Mouse (Mus musculus) heart, postnatal 36 days (tissue): ENCODE data around the gene Pde9a. TPM values are rescaled to one million over a fixed set of nuclear protein-coding genes. Genes with fewer than 3 reads are reported as not detected.
A peak's percentile ranks its signal among the peaks of the same experiment; 100 is the strongest.
"Not testable (repeated sequence)": the region's sequence is repeated elsewhere in the genome, so short reads cannot be mapped to it uniquely, and the experiment has no call there.

Experiments
- DNase-seq, 2 experiments: peaks; one replicate each; pipeline ENCODE4 v3.0.0; 2021 to 2022
- intact Hi-C: fragments of 180-260 bp; cut with DNase I; formaldehyde crosslinking; loops from one replicate; pipeline ENCODE4 v1.15.1; 2025
- total RNA-seq, 2 experiments: library from RNA; stranded (reverse); gene quantifications; 2 replicates each; pipeline ENCODE4 v1.2.3; 2021

Gene Pde9a
- 1 to 10 TPM; 5.2 to 6.1 TPM for total RNA-seq

DNA sequence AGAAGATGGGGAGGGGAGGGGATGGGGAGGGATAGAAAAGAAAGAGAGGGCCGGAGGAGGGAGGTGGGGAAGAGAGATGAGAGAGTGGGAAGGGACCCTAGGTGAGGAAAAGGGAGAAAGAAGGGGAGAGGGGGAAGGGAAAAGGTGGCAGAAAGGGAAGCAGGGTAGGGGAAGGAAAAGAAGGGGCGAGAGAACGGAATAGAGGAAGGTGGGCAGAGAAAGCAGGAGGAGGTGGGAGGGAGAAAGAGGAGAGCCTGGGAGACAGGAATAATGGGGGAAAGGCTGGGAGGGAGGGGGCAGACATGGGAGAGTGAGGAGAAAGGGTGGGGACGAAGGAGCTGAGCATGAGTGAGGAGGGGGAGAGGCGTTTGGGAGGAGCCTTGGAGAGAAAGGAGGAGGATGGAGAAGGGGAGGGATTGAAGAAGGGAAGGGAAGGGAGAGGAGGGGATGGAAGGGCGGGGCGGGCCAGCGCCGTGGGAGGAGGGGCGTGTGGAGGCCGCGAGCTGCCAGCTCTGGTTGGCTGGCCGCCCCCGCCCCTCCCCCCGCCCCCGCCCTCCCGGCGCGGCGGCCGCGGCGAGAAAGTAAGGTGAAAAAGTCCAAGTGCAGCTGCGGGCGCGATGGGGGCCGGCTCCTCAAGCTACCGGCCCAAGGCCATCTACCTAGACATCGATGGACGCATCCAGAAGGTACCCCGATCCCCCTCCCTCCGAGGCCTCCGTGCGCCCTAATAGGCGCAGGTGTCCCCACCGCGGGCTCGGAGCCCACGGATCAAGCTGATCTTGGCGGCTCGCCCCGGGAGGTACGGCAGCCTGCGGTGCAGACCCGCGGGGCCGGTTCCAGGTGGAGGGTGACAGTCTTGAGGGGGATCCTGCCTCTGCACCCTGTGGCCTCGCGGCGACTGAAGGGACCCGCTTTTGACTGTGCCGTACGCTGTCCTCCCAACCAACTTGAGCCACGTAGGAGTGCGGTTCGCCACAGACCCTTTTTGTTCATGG lies at the start of gene Pde9a:
Gene Pde9a (plus strand): TSS at position 540 of the 995 bp plus-strand sequence.
- DNase-seq = peak; percentile 61 to 62
- intact Hi-C loops = loop anchor here (1.0 to 5.0 kb wide), 3 partner anchors 19 to 59 kb away; no protein-coding TSS in a partner anchor

DNA sequence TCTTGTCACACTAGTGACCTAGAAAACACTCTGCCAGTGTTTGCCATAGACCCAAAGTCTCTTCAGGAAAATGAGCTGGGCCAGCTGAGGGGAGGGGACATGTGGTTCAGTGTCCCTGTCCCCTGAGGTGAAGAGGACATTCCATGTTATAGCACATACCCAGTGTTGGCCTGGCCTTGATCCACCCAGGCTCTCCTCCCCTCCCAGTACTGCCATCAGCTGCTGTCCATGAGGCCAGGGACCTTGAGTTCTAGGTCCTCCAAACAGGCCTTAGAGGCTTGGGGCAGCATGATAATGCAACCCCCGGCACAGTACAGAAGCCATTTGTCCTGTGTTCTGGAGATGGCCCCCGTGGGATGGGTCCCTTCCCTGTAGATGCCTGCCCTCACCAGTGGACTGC lies 46.2 kb upstream of the Pde9a start:
- no peak for DNase-seq
- intact Hi-C loops = no loop called here

DNA sequence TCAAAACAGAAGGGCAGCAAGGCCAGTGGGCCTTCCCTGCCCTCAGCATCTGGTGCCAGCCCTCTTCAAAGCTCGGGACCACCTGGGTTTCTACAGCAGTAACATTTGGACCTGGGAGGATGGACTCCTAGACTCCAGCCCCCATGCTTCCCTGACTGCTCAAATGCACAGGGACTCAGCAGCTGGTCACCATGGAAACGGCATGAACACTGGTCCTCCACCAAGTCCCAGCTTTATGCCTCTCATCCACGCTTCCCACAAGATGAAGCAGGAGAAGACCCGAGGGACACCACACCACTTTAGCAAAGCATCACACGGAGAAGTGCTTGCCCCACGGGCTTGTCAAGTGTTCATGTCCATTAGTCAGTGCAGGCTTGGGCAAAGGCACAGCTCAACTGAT lies 43.8 kb upstream of the Pde9a start:
- intact Hi-C loops = no loop called here
- DNase-seq = no peak

DNA sequence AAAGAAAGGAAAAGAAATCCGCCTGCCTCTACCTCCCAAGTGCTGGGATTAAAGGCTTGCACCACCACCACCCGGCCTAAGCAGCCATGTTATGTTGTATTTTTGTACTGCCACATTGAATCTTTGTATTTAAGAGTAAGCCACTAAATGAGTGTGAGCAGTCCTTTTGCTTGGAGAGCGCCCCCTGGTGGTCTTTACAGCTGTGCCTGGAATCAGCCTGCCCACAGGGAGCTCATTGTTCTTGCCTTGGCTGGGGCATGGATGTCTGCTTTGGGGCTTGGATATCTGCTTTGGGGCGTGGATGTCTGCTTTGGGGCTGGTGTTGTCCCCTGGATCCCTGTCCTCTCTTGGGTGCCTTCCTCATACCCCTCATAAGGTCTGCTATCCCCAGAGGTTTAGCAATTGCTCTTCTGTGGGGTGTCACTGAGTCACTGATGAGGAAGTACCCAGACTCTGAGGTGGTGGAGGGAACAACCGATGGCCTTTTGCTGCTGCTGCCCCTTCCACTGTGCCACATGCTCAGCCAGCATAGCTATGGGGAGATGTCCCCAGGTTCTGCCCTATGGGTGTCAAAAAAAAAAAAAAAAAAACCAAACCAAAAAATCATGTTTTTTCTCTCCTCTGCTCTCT lies 41.7 kb upstream of the Pde9a start:
- intact Hi-C loops = loop anchor here (1.0 kb wide), 1 partner anchor 90 kb away; no protein-coding TSS in a partner anchor
- peak; percentile 70 to 83 for DNase-seq

DNA sequence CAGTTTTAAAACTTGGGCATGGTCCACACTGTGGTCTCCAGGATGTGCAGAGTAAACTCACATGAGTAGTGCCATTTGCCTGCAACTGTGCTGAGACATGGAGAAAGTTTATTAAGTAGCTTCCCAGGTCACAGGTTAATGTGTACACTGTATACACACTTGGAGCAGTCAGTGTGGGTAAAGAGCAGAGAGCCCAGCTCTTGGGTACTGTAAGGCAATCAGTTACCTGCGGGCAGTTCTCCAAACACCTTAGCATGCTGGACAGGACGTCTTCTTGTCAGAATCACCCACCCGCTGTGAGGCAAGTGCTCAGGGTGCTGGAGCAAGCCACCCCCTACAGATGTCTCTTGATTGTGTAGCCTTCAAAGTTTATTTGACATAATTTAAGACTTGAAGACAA lies 41.2 kb upstream of the Pde9a start:
- intact Hi-C loops = loop anchor here (1.0 kb wide), 1 partner anchor 91 kb away; no protein-coding TSS in a partner anchor
- no peak for DNase-seq

DNA sequence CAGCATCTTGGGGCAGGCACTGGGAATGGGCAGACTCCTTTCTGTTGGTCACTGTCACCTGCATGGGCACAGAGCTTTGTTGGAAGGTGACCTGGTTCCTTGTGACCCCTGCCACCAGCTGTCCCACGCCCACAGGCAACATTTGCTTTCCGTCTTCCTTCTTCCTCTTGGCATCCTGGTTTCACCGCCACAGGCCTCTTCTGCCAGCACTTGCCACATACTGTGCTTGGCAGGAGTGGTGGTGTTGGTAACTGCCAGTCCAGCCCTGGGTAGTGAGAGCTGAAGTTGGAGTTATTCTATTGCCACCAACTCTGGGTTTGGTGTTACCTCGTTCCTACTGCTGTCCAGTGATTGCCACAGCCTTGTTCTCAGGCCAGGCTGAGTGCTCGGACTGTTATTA lies 37.9 kb upstream of the Pde9a start:
- DNase-seq = no peak
- intact Hi-C loops = no loop called here

DNA sequence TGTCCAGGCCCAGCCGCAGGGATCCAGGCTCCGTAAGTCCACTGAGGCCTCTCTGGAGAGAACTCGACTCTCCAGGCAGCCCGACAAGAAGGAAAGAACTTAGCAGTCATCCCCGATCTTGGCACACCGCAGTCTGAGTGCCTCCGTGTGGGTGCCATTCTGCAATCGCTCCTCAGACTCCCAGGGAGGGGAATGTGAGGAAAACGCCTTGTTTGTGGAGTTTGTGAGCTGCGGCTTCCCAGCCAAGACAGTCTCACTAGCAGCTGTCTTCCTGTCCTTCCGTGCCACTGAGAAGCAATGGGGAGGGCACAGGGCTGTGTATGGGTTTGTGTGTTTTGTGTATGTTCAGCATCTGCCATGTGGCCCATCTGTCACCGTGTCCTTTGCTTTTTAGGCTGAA lies 36.6 kb upstream of the Pde9a start:
- intact Hi-C loops = no loop called here
- no peak for DNase-seq

DNA sequence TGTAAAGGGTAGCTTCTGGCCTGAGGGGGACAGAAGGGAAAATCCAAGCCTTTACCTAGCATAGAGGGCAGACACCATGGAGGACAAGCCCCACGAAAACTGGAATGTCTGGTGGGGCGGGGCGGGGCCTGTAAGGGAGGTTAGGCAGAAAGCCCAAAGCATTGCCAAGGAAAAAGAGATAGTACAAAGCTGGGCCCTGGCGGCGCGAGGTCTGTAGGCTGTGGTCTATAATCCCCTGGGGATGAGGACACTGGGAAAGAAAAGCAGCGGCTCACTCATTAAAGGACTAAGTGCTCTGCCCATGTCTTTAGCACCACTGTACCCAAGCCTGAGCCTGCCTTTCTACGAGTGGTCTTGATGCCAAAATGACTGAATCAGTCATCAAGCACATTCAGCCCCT lies 34.0 kb upstream of the Pde9a start:
- DNase-seq = no peak
- intact Hi-C loops = no loop called here

DNA sequence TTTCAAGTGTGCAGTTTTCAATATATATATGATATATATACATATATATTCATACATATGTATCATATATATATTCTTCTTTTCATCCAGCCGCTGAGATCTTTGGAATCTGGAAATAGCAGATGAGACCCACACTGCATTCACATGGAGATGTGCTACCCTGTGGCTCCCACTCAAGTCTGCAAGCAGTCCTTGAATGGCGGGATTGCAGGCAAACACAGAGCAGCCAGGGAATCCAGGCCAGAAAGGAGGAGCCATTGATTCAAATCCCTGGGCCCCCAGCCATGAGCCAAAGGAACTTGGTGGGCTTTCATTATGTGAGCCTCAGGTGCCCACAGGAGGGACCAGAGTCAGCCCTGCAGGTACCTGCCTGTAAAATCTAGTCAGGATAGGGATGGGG lies 32.8 kb upstream of the Pde9a start:
- intact Hi-C loops = no loop called here

DNA sequence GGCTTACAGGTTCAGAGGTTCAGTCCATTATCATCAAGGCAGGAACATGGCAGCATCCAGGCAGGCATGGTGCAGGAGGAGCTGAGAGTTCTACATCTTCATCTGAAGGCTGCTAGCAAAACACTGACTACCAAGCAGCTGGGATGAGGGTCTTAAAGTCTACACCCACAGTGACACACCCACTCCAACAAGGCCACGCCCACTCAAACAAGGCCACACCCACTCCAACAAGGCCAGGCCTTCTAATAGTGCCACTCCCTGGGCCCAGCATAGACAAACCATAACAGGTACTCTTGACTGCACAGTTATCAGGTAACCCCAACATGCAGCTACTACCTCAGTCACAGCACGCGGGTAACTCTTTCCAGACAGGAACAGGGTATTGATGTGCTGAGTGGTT lies 31.3 kb upstream of the Pde9a start:
- intact Hi-C loops, DNase-seq: not testable (repeated sequence)

More for the DNA sequence above, 32.8 kb upstream of the Pde9a start:
- DNase-seq = no peak

DNA sequence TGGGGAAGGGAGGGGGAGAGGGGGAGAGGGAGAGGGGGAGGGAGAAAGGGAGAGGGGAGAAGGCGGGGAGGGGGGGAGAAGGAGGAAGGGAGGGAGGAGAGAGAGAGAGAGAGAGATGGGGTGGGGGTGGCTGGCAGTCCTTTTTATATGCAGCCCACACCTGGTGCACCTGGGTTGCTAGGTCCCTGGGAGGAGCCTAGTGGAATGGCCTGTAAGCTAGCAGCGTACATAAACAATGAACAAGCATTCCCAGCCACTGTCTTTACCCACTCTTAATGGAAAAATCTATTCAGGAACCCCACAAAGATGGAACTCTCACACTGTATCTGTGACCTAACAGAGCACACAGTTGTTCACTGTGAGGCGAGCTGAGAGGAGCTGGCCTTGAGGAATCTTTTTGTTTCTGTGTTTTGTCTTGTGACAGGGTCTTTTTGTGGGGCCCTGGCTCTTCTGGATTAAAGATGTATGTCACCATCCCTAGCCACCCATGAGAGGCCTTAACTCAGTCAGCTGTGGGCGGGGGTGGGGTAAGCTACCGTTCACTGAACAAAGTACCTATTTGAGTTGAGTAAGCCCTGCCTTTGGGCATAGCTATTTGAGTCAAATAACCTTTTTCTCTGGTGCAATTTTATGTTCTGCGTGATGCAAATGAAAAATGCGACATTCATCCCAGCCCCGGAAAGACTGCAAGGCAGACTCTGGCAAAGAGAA lies 30.1 kb upstream of the Pde9a start:
- intact Hi-C loops = no loop called here
- no peak for DNase-seq

DNA sequence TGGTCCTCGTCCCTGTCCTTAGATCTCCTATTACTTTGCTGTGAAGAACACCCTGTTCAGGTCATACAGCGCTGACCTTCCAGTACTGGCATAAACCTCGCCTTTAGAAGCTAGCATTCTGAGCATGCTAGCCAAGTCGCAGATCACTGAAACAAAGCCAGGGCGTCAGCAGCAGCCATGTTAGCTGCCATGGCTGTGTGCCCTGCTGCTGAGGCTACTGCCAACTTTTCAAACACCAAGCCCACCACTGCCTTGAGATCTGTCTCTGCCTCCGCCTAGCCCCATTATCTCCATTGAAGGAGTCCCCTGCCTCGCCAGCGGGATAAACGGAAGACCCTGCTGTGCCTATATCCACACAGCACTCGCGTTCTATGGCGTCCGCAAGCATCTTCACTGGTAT lies 25.4 kb upstream of the Pde9a start:
- DNase-seq = no peak
- intact Hi-C loops = no loop called here

DNA sequence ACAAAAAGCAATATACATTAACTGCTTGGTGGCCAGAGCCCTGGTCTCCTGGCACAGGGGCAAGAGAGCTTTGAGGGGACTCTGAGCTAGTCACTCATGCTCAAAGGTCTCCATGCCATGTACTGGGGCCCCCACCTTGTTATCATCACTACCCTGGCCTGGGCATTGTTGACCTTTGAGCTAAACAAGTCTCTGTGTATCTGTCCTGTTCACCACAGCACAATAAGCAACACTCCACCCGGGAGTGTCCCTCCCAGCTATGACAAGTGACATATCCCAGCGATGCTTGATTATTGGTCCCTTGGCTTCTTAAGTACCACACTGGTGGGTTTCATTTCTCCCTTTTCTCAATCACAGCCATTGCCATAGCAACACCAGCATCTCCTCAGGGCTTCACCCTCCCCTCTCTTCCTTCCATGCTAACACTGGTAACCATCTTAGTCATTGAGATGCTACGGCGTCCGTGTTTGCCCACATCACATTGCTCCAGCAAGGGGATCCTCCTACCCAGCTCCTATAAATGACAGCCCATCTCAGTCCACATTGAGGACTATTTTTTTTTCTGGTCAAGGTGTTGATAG lies 20.3 kb upstream of the Pde9a start:
- DNase-seq = no peak
- intact Hi-C loops = no loop called here

DNA sequence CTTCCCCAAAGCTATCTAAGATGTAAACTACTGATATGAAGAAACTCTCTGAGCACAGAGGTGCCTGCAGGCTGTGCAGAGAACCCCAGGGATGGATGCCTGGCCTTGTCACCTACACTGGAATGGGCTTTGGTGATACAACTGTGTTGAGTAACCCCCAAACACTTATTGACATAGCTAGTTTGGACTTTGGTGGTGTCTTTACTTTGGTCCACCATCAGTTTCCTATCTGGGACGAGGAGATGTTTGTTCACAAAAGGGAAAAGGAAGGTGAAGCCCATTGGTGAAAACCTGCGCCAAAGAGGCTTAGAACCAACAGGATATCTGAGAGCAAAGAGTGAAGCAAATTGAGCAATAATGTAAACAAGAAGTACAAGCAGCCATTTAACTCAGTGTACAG lies 15.8 kb upstream of the Pde9a start:
- intact Hi-C loops = no loop called here
- DNase-seq = no peak

DNA sequence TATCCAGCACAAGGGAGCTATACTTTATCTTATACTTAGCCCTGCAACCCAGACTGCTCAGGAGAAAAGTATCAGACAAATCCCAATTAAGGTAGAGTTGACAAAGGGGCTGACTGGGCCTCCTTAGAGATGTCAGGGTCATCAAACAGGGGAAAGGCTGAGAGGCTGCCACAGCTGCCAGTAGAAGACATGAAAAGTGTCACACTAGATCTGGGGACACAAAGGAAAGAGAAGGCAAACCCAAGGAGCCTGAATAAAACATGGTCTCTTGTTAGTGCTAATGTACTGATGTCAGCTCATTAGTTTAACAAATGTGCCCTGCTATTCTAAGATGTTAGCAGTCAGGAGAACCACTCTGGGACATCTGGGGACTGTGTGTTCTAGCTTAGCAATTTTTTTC lies 15.1 kb upstream of the Pde9a start:
- intact Hi-C loops = no loop called here
- DNase-seq = no peak

DNA sequence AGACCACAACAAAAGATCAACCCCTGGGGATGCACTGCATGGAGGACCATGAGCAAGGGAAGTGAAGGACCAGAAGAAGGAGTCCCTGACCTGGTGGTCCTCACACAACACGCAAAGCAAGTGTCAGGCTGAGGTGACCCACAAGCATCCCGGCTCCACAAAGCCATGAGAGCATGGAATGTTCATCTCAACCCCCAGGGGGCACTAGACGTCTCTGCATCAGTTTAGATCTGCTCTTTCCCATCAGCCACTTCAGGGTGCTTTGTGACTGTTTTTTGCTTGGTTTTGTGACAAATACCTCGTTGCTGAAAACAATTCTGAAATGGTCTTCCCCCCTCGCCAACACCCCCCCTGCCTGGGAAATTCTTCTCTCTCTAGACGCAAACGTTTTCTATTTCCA lies 8.0 kb upstream of the Pde9a start:
- intact Hi-C loops = loop anchor here (1.0 to 5.0 kb wide), 3 partner anchors 69 to 284 kb away; no protein-coding TSS in a partner anchor

DNA sequence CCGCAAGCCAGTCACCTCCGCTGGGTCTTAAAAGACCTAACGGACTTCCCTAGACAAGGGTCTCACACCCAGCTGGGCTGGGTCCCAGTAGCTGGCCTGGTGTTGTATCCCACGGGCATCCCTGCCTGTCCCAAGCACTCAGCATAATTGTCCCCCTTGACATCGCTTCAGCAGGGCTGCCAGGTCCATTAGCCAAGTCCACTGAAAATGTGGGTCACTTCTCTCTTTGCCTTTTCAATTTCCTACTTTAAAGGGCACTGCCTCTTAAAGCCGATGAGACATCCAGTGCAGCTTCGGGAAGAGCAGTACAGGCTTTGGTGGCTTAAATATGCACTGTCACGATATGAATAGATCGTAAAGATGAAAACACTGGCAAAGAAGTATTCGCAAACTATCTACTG lies 7.6 kb upstream of the Pde9a start:
- intact Hi-C loops = loop anchor here (1.0 to 5.0 kb wide), 3 partner anchors 68 to 284 kb away; no protein-coding TSS in a partner anchor
- peak in 1 of 2 experiments; percentile 20 for DNase-seq

More for the DNA sequence above, 8.0 kb upstream of the Pde9a start:
- DNase-seq = peak; percentile 66 to 67

DNA sequence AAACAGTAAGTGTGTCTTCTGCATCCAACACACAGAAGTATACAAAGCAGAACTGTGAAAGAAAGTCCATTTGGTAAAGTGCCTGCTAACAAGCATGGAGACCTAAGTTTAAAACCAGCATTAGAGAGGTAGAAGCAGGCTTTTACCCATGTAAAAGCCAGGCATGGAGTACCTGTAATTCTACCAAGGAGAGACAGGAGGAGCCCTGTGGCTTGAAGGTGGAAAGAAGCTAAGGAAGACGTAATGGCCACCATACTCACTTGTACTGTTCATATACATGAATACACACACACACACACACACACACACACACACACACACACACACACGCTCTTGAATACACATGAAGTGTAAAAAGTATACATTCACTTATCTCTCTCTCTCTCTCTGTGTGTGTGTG lies 6.9 kb upstream of the Pde9a start:
- no peak for DNase-seq
- intact Hi-C loops = loop anchor here (2.0 to 5.0 kb wide), 2 partner anchors 68 to 283 kb away; no protein-coding TSS in a partner anchor

DNA sequence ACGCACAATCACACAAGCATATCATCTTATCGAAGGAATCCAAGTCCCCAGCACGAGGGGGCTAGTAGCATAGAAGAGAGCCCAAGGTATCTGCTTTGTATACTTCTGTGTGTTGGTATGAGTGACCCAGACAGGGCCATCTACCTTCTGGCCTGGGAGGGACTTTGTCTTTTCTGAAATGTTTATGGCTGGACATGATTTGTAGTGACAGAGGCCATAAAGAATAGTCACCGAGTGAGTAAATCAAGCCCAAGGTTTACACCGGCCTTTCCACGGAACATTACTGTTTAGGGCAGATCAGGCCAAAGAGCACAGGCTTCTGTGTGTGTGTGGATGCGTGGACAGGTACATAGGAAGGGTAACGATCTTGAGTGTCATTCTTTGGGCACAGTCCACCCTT lies 6.1 kb upstream of the Pde9a start:
- intact Hi-C loops = loop anchor here (2.0 to 5.0 kb wide), 2 partner anchors 67 to 282 kb away; no protein-coding TSS in a partner anchor
- no peak for DNase-seq

DNA sequence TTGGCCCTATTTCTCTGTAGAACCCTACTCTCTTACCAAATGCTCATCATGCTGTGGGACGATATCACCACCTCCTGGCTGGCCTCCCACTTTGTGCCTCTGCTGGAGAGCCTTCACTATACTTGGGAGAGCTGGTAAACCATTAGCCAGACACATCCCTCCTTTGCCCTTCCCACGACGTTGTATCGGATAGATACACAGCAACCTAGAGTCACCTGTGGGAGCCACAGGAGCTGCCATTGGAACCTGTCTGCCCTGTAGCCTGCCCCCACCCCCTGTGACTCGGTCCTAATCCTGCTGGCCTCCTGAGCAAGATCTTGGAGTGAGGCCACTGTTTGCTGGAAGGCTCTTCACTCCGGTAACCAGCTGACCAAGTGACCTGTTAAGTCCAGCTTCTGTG lies 2.7 kb upstream of the Pde9a start:
- DNase-seq = no peak
- intact Hi-C loops = no loop called here
